Mouse (Mus musculus) brain, adult 2 months (tissue): ENCODE measurements around the gene Cntn2.
"Not testable (repeated sequence)": the region's sequence is repeated elsewhere in the genome, so short reads cannot be mapped to it uniquely, and the experiment has no call there.

ENCODE experiments used
- DNase-seq: peaks from one replicate; pipeline ENCODE4 v3.0.0; 2011; ENCODE audit warnings: low read depth, low spot score

The Cntn2 gene

GRCm38 (mm10) chr1:132511521-132511920 lies 31.5 kb downstream of the Cntn2 start:
- peak; percentile 61 for DNase-seq

DNA sequence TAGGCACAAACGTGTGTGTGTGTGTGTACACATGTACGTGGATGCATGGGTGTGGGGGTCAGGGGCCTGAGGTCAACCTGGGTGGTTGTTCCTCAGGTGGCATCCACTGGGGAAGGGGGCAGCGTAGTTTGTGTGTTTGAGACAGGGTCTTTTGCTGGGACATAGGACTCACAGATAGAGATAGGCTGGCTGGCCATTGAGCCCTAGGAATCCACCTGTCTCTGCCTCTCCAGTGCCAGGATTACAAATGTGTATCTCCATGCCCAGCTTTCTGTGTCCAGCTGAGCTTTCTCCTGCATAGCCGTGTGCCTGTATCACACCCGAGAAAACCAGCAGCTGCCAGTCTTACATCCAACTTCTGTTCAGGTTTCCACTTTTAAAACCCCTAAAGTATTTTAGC lies 33.3 kb downstream of the Cntn2 start:
- peak; percentile 45 for DNase-seq

DNA sequence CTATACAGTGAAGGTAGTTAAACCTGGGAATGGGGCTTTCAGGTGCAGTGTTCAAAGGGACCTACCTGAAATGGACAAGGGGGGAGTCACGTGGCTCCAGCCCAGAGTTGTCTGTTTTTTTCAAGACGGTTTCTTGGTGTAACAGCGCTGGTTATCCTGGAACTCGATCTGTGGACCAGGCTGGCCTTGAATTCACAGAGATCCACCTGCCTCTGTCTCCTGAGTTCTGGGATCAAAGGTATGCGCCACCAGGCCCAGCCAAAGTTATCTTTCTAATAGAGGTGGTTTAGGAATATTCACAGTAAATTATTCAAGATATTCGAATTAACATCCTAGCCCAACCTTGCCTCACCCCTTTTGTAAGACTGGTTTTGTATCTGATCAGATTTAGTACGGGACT lies 36.4 kb downstream of the Cntn2 start:
- DNase-seq = no peak

- peak; percentile 82 for DNase-seq
These were observed 37.0 kb downstream of the Cntn2 start, which contains the start of gene Tmem81 for GRCm38 (mm10) chr1:132506058-132506457. Gene Tmem81 (plus strand): TSS chr1:132506230.

DNA sequence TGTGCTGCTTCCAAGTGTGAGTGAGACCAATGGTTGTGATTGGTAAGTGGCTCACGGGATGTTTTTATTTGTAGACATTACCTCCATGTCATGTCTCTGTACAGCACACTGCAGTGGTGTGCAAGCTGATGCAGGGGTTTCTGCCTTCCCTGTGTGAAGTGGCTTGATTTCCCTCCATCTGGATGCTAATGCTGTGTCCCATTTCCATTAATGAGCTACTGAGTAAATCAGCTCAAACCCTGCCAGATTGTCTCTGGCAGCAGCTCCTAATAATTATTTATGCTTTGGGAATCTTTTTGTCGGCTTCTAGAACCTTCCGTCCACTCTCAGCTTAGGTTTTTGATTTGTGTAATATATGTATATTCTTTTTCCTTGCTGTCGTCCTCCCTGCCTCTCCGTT lies 37.9 kb downstream of the Cntn2 start:
- peak; percentile 54 for DNase-seq

- DNase-seq = peak; percentile 50
These were observed 42.5 kb downstream of the Cntn2 start for GRCm38 (mm10) chr1:132500535-132500934.

DNA sequence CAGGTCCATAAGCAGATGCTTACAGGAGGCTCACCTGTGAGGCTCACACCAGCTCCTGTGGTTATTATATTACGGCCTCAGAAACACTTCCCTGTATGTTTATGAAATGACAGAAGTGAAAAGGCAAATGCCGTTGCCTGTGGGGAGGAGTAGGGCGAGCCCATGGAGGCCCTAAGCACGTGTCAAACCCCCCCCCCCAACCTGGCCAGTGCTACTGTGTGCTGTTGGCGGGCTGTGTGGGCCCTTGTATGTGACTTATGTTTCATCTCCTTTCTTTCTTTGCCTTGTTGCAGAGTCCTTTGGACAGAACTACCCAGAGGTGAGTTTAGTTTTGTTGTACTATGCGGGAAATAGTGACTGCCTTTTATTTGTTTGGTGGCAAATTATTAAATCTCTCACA lies 59.3 kb downstream of the Cntn2 start:
- DNase-seq = no peak

DNA sequence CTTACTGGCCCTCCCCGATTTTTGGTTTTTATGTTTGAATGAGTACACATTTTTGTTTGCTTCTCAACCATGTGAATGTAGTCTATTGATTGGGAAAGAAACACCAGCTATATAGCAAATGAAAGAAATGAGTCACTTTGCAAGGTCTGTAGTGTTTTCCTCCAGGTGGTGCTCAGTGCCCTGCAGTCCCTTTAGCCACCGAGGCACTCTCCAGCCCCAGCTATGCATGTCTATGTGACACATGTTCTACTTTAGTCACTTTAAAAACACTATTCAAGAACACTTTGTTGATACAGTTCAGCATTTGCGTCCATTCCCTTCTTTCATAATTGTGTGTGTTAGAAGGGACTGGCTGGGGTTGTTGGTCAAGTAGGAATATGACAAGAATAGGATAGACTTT lies 59.8 kb downstream of the Cntn2 start:
- no peak for DNase-seq

- DNase-seq = no peak
These were observed 61.4 kb downstream of the Cntn2 start for GRCm38 (mm10) chr1:132481619-132482018.

DNA sequence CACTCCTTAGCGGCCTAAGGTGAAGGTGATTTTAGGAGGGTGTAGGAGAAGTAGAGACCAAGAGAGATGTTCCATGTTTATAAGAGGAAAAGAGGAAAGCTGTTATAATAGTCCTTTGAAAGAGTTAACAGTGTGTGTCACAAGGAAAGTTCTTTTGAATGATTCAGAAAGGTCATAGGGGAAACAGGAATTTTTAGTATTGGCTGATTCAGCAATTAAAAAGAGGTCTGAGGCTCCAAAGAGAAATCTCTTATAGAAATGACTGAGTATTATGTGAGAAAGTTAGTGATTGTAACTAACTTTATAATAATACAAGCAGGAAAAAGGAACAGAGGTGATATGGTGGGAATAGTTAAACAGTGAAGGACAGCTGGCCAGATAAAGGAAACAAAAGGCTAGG lies 63.6 kb downstream of the Cntn2 start:
- no peak for DNase-seq

GRCm38 (mm10) chr1:132476928-132477691 lies 65.9 kb downstream of the Cntn2 start, which contains the start of gene Rbbp5:
Gene Rbbp5 (plus strand): TSS chr1:132477365.
- peak; percentile 95 for DNase-seq

DNA sequence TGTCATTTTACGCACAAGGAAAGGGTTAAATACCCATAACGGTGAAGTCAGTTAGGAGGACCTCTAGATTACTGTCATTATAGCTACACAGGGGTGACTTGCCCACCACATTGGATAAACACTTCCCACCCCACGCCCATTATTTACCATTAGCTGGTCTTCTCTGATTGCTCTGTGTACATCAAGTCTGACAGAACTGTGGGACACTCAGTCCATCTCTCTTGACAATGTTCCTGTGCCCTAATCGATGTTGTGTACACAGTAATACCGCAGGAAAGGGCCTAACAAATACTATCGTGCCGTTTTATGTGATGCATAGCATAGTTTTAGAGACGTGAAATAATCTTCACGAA lies 66.5 kb downstream of the Cntn2 start:
- no peak for DNase-seq

GRCm38 (mm10) chr1:132474496-132474895 lies 68.6 kb downstream of the Cntn2 start:
- DNase-seq = peak; percentile 15

GRCm38 (mm10) chr1:132472537-132472936 lies 70.5 kb downstream of the Cntn2 start:
- peak; percentile 53 for DNase-seq

DNA sequence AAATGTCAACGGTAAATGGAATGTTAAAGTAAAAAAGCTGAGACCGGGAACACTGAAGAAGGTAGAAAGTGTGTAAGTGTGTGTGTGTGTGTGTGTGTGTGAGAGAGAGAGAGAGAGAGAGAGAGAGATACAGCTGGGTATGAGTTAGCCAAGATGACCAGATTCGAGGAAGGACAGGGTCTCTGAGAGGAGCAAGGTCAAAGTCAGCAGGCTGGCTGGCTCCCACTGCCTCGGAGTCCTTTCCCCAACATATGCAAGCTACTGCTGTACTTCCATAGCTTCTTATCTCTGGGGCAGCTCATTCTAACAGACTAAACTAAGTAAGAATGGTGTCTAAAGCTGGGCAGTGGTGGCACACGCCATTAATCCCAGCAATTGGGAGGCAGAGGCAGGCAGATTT lies 71.6 kb downstream of the Cntn2 start:
- no peak for DNase-seq

DNA sequence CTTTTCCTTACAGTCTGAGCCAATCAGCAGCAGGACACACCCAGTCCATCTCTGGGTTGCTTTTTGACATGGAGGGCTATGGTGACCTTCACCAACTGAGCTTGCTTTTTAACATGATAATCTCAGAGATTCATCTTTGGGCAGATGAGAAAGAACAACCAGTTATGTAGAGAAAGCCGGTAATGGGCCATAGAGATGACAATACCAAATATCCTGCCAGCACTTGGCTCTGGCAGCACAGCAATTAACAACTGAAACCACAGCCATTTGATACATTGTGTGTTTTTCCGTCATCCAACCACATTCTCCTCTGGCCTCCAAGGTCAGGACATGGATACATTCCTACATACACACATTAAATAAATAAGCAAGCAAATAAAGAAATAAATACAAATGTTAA lies 72.0 kb downstream of the Cntn2 start:
- no peak for DNase-seq

DNA sequence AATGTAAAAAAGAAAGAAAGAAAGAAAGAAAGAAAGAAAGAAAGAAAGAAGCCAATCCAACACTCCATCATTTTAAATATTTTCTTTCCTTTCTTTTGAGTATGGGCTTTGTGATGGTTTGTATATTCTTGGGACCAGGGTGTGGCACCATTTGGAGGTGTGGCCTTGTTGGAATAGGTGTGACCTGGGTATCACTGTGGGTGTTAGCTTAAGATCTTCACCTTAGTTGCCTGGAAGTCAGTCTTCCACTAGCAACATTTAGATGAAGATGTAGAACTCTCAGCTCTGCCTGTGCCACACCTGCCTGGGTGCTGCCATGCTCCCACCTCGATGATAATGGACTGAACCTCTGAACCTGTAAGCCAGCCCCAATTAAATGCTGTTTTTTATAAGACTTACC lies 73.0 kb downstream of the Cntn2 start:
- not testable (repeated sequence) for DNase-seq

- no peak for DNase-seq
These were observed 73.5 kb downstream of the Cntn2 start for GRCm38 (mm10) chr1:132469519-132469918.

DNA sequence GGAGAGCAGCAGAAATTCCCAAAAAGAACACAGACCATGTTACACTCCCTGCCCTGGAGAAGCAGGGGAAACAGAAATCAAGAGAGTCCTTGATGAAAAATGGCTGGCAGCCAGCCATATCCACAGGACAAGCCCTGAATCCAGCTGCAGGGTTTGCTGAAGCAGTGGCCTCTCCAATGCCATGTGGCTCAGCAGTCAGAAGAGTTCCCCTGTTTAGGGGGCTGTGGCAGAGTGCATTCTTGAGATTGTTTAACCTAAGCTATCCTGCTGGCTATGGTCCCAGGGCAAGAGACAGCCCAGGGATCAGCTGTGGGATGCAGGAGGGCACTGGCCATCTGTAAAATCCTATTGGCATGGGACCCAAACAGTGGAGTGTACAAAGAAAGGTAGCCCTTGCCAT lies 74.1 kb downstream of the Cntn2 start:
- peak; percentile 17 for DNase-seq

- DNase-seq = no peak
These were observed 78.4 kb downstream of the Cntn2 start for GRCm38 (mm10) chr1:132464651-132465050.
